Mouse (Mus musculus): Measurements from ENCODE around the gene Zbtb20.

DNA sequence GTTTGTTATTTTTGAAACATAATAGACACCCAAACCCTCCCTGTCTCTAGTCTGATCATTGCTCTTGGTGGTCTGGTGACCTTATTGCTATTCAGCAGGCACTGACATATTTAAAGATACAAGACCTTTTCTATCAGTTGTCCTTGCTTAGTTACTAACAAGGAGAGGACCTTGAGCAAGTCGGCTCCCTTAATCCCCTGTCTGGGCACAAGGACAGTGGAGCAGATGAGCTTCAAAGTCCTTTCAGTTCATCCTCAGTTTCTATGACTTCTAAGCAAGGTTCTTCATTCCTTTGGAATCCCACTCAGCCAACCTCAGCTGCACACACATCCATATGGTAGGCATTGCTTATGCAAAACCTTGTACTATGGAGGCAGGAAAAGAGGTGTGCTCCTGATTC lies 690.8 kb downstream of the Zbtb20 start:
- TF ChIP-seq CTCF (IDR thresholded peaks at IDR 0.05; ENCODE audit: extremely low read depth, insufficient read length, insufficient replicate concordance, low read depth, low read length) (no peak), POLR2A (IDR thresholded peaks at IDR 0.05; ENCODE audit: low read depth, low read length) (no peak)

All from small intestine, adult 2 months (tissue).